Mouse (Mus musculus): ENCODE results near the gene Vasp.

Vasp gene

GRCm38 (mm10) chr7:19234652-19235051, 37.0 kb downstream of the Vasp start:
- DNase-seq: no peak

DNA sequence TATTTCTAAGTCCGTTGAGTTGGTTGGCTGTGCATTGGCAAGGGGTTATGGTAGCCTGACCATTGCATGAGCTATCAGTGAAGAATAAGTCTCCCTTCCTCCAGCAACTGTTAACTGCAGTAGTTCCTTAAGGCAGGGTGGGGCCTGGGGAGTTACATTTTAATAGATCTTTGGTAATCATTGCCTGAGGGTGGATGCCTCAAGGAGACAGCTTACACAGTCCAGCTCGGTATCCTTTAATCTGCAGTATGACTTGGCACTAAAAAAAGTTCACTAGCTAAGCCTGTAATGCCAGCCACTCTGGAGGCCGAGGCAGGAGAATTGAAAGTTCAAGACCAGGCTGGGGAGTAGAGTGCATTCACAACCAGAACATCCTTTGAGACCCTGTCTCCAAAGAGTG, 39.8 kb downstream of the Vasp start:
- DNase-seq: no peak

DNA sequence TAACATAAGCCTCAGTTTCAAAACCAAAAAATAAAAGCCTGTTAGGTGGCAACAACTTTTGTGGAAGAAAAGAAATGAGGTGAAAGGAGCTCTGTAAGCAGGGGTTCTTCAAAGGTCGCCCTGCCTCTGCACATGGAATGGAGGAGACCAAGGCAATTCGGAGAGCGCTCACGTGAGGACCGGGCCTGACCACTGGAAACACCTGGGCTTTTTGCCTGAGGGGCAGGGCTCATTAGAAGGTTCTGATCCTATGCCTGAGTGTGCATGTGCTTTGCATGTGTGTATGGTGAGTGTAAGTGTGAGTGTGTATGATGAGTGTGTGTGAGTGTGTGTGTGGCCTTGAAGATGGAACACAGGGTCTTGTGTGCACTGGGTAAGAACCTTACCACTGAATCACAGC, 40.7 kb downstream of the Vasp start:
- DNase-seq: no peak

GRCm38 (mm10) chr7:19230041-19230580, 41.5 kb downstream of the Vasp start:
- no peak for DNase-seq

DNA sequence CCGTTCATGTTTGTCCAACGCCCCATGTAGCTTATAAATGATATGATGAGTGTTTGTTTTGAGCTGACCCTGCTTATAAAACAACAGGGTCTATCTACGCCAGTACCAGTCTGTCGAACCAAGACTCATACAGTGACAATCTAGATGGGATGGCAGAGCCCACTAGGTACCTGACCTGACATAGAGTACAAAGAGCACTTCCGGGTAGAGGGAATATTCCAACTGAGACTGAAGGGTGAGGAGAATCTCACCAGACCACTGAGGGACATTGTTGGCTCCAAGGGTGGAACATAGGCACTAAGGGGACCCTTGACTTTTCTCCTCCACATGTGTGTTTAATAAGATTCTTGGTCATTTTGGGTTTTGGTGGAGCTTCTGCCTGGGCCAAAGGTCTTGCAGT, 42.2 kb downstream of the Vasp start:
- no peak for DNase-seq

GRCm38 (mm10) chr7:19228793-19229148, 42.8 kb downstream of the Vasp start:
- DNase-seq: no peak

DNA sequence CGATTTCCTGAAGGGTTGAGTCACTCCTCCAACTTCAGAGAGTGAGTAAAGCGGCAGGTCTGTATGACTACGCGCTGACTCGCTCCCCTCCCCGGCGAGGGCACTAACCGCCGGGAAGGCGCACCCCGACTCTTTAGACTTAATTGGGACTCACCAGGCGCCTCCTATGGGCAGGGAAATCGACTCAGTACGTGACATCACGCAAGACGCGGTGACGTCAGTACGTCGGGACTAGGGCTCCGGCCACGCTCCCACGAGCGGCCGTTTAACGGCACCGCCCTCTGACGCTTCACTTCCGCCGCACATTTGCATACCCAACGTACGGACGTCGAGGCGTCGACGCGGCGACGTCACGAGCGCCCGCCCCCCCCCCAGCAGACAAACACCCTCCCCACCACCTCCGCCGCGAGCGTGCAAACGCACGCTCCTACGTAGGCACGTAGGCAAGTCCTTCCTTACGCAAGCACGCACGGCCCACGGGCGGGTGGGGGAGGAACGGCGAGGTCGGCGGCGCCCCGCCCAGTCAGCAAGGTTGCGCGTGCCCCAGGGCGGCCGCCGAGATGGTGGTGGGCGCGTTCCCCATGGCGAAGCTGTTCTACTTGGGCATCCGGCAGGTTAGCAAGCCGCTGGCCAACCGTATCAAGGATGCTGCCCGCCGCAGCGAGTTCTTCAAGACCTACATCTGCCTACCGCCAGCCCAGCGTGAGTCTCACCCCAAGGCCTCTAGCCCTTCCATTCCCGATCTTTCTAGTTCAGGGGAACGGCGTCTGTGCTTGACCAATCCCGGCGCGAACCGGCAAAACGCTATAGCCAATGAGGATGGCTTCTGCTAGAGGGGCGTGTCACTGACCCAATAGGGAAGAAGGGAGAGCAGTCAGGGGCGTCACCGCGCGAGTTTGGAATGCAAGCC, 43.5 kb downstream of the Vasp start, which contains the start of gene Opa3:
TSS of gene Opa3 (plus strand) at position 452 of the 910 bp plus-strand sequence.
- peak; percentile 100 for DNase-seq

- no peak for DNase-seq
Observed at GRCm38 (mm10) chr7:19226817-19227797, 44.5 kb downstream of the Vasp start.

DNA sequence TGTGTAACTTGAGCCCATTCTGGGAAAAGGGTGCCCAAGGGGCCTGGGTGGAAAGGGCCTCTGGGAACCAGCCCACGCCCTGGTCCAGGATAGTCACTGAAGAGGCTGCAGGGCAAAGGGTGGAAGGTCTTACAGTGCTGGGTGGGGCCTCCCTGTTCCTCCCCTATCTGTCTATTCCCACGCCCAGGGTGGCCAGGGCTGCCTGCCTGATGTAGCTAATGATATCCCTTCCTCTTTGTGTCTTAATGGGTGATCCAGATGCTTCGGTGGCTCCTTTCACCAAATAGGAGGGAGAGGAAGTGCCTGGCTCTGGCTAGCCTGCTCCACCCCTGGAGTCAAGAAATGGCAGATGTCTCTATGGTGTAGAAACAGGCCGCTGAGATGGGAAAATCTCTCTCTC, 46.7 kb downstream of the Vasp start:
- DNase-seq: no peak

- DNase-seq: no peak
Observed at GRCm38 (mm10) chr7:19222875-19223274, 48.7 kb downstream of the Vasp start.

DNA sequence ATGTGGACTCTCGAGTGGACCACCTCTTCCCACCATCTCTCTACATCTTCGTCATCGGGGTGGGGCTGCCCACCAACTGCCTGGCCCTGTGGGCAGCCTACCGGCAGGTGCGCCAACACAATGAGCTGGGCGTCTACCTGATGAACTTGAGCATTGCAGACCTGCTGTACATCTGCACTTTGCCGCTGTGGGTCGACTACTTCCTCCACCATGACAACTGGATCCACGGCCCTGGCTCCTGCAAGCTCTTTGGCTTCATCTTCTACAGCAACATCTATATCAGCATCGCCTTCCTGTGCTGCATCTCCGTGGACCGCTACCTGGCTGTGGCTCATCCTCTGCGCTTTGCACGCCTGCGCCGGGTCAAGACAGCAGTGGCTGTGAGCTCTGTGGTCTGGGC, 49.4 kb downstream of the Vasp start:
- no peak for DNase-seq

GRCm38 (mm10) chr7:19220061-19220460, 51.6 kb downstream of the Vasp start:
- no peak for DNase-seq

DNA sequence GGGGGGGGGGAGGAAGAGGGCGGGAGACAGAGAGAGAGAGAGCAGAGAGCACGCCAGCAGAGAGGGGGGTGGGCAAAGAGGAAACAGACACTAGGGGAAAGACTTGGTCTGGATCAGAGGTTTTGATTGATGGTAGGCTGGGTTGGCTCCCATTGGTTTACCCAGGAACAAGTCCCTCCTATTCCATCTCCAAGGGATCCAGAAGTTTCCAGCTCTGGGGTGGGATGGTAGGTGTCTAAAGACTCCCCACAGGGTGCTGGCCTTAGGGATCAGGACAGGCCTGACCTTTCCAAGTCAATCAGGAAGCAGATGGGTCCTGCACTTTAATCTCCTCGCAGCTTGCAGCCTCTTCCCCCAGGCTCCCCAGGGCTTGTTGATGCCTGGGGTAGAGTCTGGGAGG, 53.7 kb downstream of the Vasp start:
- DNase-seq: no peak

GRCm38 (mm10) chr7:19217492-19217891, 54.1 kb downstream of the Vasp start:
- DNase-seq: no peak

- no peak for DNase-seq
Observed at GRCm38 (mm10) chr7:19214940-19215339, 56.7 kb downstream of the Vasp start.

GRCm38 (mm10) chr7:19214369-19214768, 57.2 kb downstream of the Vasp start:
- DNase-seq: no peak

DNA sequence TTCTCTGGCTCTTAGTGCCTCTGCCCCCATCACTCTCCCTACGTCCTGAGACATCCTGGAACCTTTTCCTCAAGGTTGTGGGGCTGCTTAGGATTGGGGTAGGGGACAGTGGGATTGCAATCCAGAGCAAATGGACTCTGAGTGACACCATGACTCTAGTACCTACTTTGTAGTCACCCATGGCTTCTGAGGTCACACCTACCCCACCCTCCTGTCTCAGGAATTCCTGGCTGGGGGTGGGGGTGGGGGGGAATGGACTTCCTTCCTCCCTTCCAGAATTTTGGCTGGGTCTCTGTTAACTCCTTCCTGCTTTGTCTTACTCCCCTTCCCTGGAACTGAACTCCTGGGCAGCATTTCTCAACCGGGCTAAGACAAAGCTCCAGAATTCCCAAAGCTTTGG, 58.2 kb downstream of the Vasp start:
- no peak for DNase-seq

DNA sequence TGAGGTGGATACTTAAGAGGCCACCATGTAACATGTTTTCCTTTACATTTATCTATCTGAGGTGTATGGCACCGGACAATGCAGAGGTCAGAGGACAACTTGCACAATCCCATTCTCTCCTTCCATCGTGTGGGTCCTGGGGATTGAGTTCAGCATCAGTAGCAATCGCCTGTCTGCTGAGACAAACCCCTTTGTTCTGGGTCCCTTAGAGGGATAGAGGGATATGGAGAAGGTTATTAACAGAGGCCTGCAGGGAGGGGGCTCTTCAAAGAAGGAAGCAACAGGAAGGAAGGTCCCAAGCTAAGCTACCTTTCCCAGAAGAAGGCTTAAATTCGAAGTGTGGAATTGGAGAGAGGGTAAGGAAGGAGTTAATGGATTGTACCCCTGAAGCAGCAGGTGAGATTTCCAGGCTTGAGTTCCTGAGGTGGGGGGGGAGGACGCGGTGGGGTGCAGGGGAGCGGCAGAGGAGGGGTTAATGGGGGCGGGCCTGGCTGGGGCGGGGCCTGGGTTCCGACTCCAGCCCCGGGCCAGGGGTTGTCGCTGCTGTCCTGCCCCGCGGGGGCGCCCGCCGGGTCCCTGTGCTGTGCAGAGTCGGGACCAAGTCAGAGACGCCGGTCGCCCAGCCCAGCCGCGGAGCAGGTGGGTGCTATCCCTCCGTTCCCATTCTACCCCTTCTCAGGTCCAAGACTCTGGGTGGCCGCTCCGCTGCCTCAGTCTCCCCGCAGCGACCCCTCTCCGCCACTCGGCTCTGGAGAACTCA, 59.4 kb downstream of the Vasp start, which contains the start of gene Gpr4:
TSS of gene Gpr4 (plus strand) at position 543 of the 760 bp plus-strand sequence.
- DNase-seq: no peak

DNA sequence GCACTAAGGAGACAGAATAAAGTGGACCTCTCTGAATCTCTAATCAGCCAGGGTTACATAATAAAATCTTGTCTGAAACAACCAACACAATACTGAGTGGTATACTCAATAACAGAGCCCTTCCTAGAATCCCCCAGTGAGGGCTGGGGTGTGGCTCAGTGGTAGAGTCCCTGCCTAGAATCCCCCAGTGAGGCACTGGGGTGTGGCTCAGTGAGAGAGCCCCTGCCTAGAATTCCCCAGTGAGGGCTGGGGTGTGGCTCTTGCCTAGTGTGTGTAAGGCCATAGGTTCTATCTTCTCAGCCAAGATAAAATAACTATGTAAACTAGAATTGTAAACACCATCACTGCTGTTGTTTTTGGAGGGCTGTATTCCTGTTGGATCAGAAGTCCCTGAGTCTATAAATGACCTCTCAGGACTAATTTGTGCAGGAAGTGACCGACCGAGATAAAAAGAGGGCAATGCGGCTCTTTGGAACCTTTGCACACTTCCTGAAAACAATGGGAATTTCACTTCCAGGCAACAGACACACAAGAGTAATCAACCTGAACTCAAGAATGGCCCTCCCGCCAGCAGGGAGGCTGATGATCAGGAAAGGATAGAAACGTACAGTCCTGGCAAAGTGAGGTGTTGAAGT, 60.5 kb downstream of the Vasp start:
- DNase-seq: no peak

GRCm38 (mm10) chr7:19210010-19210409, 61.6 kb downstream of the Vasp start:
- no peak for DNase-seq

- DNase-seq: no peak
Observed at GRCm38 (mm10) chr7:19209494-19209893, 62.1 kb downstream of the Vasp start.

DNA sequence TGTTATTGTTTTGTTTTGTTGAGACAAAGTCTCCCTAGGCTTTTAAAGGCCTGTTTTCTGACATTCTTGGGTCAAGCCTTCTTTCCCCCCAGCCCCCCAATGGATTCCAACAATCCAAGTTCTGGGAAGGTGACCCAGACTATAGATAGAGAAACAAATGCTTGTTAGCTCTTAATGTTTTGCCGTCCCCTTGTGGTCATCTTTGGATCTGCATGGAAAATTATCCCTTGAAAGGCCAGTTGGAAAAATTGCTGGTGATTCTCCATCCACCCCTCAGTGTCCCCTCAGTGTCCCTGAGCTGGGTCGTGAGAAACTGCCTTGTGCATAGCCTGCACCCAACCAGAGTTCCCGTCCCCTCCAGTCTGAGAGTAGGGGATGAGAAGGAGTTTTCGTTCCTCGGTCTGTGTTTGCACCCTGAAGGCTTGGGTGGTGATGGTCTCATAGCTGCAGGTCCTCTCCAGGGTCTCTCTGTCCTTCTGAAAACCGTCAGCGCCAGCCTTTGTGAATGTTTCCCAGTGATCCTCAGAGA, 62.6 kb downstream of the Vasp start:
- no peak for DNase-seq
